Mouse (Mus musculus): Measurements from ENCODE around the gene Rai14. TPM values are rescaled to one million over a fixed set of nuclear protein-coding genes. Genes with fewer than 3 reads are reported as not detected.

Rai14 gene
- polyA plus RNA-seq, 1 experiment from 2014 or later, result 15.3 TPM

GRCm38 (mm10) chr15:10690219-10690618, 24.2 kb downstream of the Rai14 start:
- peak overlapping the region; percentile 44 for H3K4me2 ChIP-seq
- peak overlapping the region; percentile 6; the same call in 1 of the 2 replicates for H3K4me3 ChIP-seq
- peaks cover 22% of the 10 kb centered on the region; the same call in 1 of the 2 replicates for H3K27me3 ChIP-seq (replicated peaks)
- 39% methylated on average over 13 of the region's 13 CpGs for WGBS
- peak overlapping the region; percentile 55 for H3K27ac ChIP-seq (replicated peaks)
- ATAC-seq (ENCODE audit: extremely low read depth, insufficient number of reproducible peaks, low FRiP score, low TSS enrichment), result no peak
- H3K9ac ChIP-seq, result no peak overlapping the region
- H3K36me3 ChIP-seq, result 0 out of 2 replicates have a peak, but pooled peaks cover 4% of the 10 kb centered on the region
- no peaks in the 10 kb centered on the region for H3K9me3 ChIP-seq
- peaks cover 49% of the 10 kb centered on the region for H3K4me1 ChIP-seq

GRCm38 (mm10) chr15:10689304-10689703, 25.1 kb downstream of the Rai14 start:
- Histone ChIP-seq H3K4me2 (no peak overlapping the region), H3K9me3 (no peaks in the 10 kb centered on the region), H3K27me3 (replicated peaks) (peaks cover 24% of the 10 kb centered on the region; the same call in 1 of the 2 replicates), H3K36me3 (0 out of 2 replicates have a peak, but pooled peaks cover 4% of the 10 kb centered on the region), H3K27ac (replicated peaks) (peak overlapping the region; percentile 55; the same call in 1 of the 2 replicates), H3K4me1 (peaks cover 51% of the 10 kb centered on the region), H3K4me3 (no peak overlapping the region), H3K9ac (no peak overlapping the region)
- 45% methylated on average over 11 of the region's 11 CpGs for WGBS
- ATAC-seq (ENCODE audit: extremely low read depth, insufficient number of reproducible peaks, low FRiP score, low TSS enrichment), result no peak

- WGBS, result 72% methylated on average over 5 of the region's 5 CpGs
- H3K4me2 ChIP-seq, result no peak overlapping the region
- no peak overlapping the region for H3K4me3 ChIP-seq
- ATAC-seq (ENCODE audit: extremely low read depth, insufficient number of reproducible peaks, low FRiP score, low TSS enrichment), result no peak
- H3K9me3 ChIP-seq, result no peaks in the 10 kb centered on the region
- no peak overlapping the region for H3K27ac ChIP-seq (replicated peaks)
- no peak overlapping the region for H3K9ac ChIP-seq
- H3K36me3 ChIP-seq, result 0 out of 2 replicates have a peak, but pooled peaks cover 4% of the 10 kb centered on the region
- H3K27me3 ChIP-seq (replicated peaks), result peaks cover 28% of the 10 kb centered on the region; the same call in 1 of the 2 replicates
- H3K4me1 ChIP-seq, result peaks cover 51% of the 10 kb centered on the region
Measured at GRCm38 (mm10) chr15:10688686-10689085, 25.7 kb downstream of the Rai14 start.

GRCm38 (mm10) chr15:10687365-10687764, 27.1 kb downstream of the Rai14 start:
- H3K4me3 ChIP-seq, result no peak overlapping the region
- H3K36me3 ChIP-seq, result 0 out of 2 replicates have a peak, but pooled peaks cover 4% of the 10 kb centered on the region
- 87% methylated on average over 7 of the region's 7 CpGs for WGBS
- H3K9me3 ChIP-seq, result no peaks in the 10 kb centered on the region
- H3K27ac ChIP-seq (replicated peaks), result no peak overlapping the region
- peaks cover 32% of the 10 kb centered on the region; the same call in 1 of the 2 replicates for H3K27me3 ChIP-seq (replicated peaks)
- H3K9ac ChIP-seq, result no peak overlapping the region
- peaks cover 51% of the 10 kb centered on the region for H3K4me1 ChIP-seq
- no peak for ATAC-seq (ENCODE audit: extremely low read depth, insufficient number of reproducible peaks, low FRiP score, low TSS enrichment)
- H3K4me2 ChIP-seq, result no peak overlapping the region

GRCm38 (mm10) chr15:10685692-10686430, 28.6 kb downstream of the Rai14 start:
- WGBS, result 58% methylated on average over 14 of the region's 14 CpGs
- Histone ChIP-seq H3K4me3 (no peak overlapping the region), H3K9ac (no peak overlapping the region), H3K4me1 (peaks cover 39% of the 10 kb centered on the region), H3K9me3 (no peaks in the 10 kb centered on the region), H3K36me3 (0 out of 2 replicates have a peak, but pooled peaks cover 4% of the 10 kb centered on the region), H3K27me3 (replicated peaks) (peaks cover 36% of the 10 kb centered on the region; the same call in 1 of the 2 replicates), H3K4me2 (no peak overlapping the region), H3K27ac (replicated peaks) (0 out of 2 replicates have a peak overlapping the region, but pooled peaks have one; percentile 36)
- no peak for ATAC-seq (ENCODE audit: extremely low read depth, insufficient number of reproducible peaks, low FRiP score, low TSS enrichment)

GRCm38 (mm10) chr15:10683687-10684203, 30.7 kb downstream of the Rai14 start:
- Histone ChIP-seq H3K9me3 (no peaks in the 10 kb centered on the region), H3K4me1 (peaks cover 30% of the 10 kb centered on the region), H3K9ac (no peak overlapping the region), H3K27me3 (replicated peaks) (peaks cover 44% of the 10 kb centered on the region), H3K4me3 (no peak overlapping the region), H3K36me3 (0 out of 2 replicates have a peak, but pooled peaks cover 4% of the 10 kb centered on the region), H3K27ac (replicated peaks) (no peak overlapping the region), H3K4me2 (no peak overlapping the region)
- ATAC-seq (ENCODE audit: extremely low read depth, insufficient number of reproducible peaks, low FRiP score, low TSS enrichment), result no peak
- WGBS, result 81% methylated on average over 9 of the region's 9 CpGs

GRCm38 (mm10) chr15:10680514-10680913, 33.9 kb downstream of the Rai14 start:
- H3K4me1 ChIP-seq, result peaks cover 21% of the 10 kb centered on the region
- no peak overlapping the region for H3K4me2 ChIP-seq
- ATAC-seq (ENCODE audit: extremely low read depth, insufficient number of reproducible peaks, low FRiP score, low TSS enrichment), result no peak
- 80% methylated on average over 5 of the region's 5 CpGs for WGBS
- H3K27me3 ChIP-seq (replicated peaks), result peaks cover 32% of the 10 kb centered on the region
- H3K4me3 ChIP-seq, result no peak overlapping the region
- H3K9me3 ChIP-seq, result no peaks in the 10 kb centered on the region
- no peak overlapping the region for H3K9ac ChIP-seq
- no peak overlapping the region for H3K27ac ChIP-seq (replicated peaks)
- H3K36me3 ChIP-seq, result no peaks in the 10 kb centered on the region

- no peaks in the 10 kb centered on the region for H3K36me3 ChIP-seq
- H3K4me1 ChIP-seq, result peaks cover 15% of the 10 kb centered on the region
- H3K9me3 ChIP-seq, result no peaks in the 10 kb centered on the region
- 59% methylated on average over 4 of the region's 4 CpGs for WGBS
- H3K4me3 ChIP-seq, result no peak overlapping the region
- no peak overlapping the region for H3K4me2 ChIP-seq
- ATAC-seq (ENCODE audit: extremely low read depth, insufficient number of reproducible peaks, low FRiP score, low TSS enrichment), result no peak
- no peak overlapping the region for H3K9ac ChIP-seq
- peaks cover 40% of the 10 kb centered on the region for H3K27me3 ChIP-seq (replicated peaks)
- no peak overlapping the region for H3K27ac ChIP-seq (replicated peaks)
Measured at GRCm38 (mm10) chr15:10679571-10679970, 34.9 kb downstream of the Rai14 start.

GRCm38 (mm10) chr15:10675801-10676200, 38.6 kb downstream of the Rai14 start:
- H3K9ac ChIP-seq, result no peak overlapping the region
- H3K4me2 ChIP-seq, result no peak overlapping the region
- H3K27ac ChIP-seq (replicated peaks), result no peak overlapping the region
- H3K27me3 ChIP-seq (replicated peaks), result peaks cover 44% of the 10 kb centered on the region
- no peaks in the 10 kb centered on the region for H3K36me3 ChIP-seq
- H3K9me3 ChIP-seq, result no peaks in the 10 kb centered on the region
- ATAC-seq (ENCODE audit: extremely low read depth, insufficient number of reproducible peaks, low FRiP score, low TSS enrichment), result no peak
- peaks cover 35% of the 10 kb centered on the region for H3K4me1 ChIP-seq
- WGBS, result 66% methylated on average over 5 of the region's 5 CpGs
- H3K4me3 ChIP-seq, result no peak overlapping the region

- Histone ChIP-seq H3K4me2 (no peak overlapping the region), H3K36me3 (no peaks in the 10 kb centered on the region), H3K9ac (no peak overlapping the region), H3K4me3 (no peak overlapping the region), H3K27ac (replicated peaks) (no peak overlapping the region), H3K4me1 (peaks cover 31% of the 10 kb centered on the region), H3K27me3 (replicated peaks) (peaks cover 52% of the 10 kb centered on the region), H3K9me3 (no peaks in the 10 kb centered on the region)
- WGBS, result 56% methylated on average over 5 of the region's 5 CpGs
- ATAC-seq (ENCODE audit: extremely low read depth, insufficient number of reproducible peaks, low FRiP score, low TSS enrichment), result no peak
Measured at GRCm38 (mm10) chr15:10672880-10673279, 41.5 kb downstream of the Rai14 start.

- ATAC-seq (ENCODE audit: extremely low read depth, insufficient number of reproducible peaks, low FRiP score, low TSS enrichment), result no peak
- H3K9me3 ChIP-seq, result no peaks in the 10 kb centered on the region
- H3K4me3 ChIP-seq, result no peak overlapping the region
- H3K27me3 ChIP-seq (replicated peaks), result peaks cover 58% of the 10 kb centered on the region
- H3K4me2 ChIP-seq, result no peak overlapping the region
- no peak overlapping the region for H3K9ac ChIP-seq
- H3K4me1 ChIP-seq, result peaks cover 41% of the 10 kb centered on the region
- H3K27ac ChIP-seq (replicated peaks), result peak overlapping the region; percentile 62
- H3K36me3 ChIP-seq, result no peaks in the 10 kb centered on the region
- WGBS, result 31% methylated on average over 4 of the region's 4 CpGs
Measured at GRCm38 (mm10) chr15:10671868-10672267, 42.6 kb downstream of the Rai14 start.
